Mouse (Mus musculus): ENCODE data around the gene Txndc12. TPM values are rescaled to one million over a fixed set of nuclear protein-coding genes. Genes with fewer than 3 reads are reported as not detected.

Txndc12 gene
- 50.5 and 53.4 TPM in 2 replicates for polyA plus RNA-seq (2015; fragmentation: Nextera tagmentation; extraction: Ambion mirVana)

GRCm38 (mm10) chr4:108834115-108834970, at the start of gene Txndc12:
Gene Txndc12, plus strand, starts transcription at chr4:108834601.
- peak; percentile 82 for DNase-seq (ENCODE audit: low spot score)

- no peak for DNase-seq (ENCODE audit: low spot score)
Measured at GRCm38 (mm10) chr4:108789258-108789936, 45.0 kb upstream of the Txndc12 start.

GRCm38 (mm10) chr4:108790507-108790906, 43.9 kb upstream of the Txndc12 start:
- DNase-seq (ENCODE audit: low spot score), result no peak

- no peak for DNase-seq (ENCODE audit: low spot score)
Measured at GRCm38 (mm10) chr4:108793941-108794340, 40.5 kb upstream of the Txndc12 start.

- no peak for DNase-seq (ENCODE audit: low spot score)
Measured at GRCm38 (mm10) chr4:108796701-108797100, 37.7 kb upstream of the Txndc12 start.

GRCm38 (mm10) chr4:108798083-108798830, 36.1 kb upstream of the Txndc12 start:
- peak; percentile 27 for DNase-seq (ENCODE audit: low spot score)

GRCm38 (mm10) chr4:108803535-108803934, 30.9 kb upstream of the Txndc12 start:
- no peak for DNase-seq (ENCODE audit: low spot score)

GRCm38 (mm10) chr4:108811142-108811541, 23.3 kb upstream of the Txndc12 start:
- no peak for DNase-seq (ENCODE audit: low spot score)

GRCm38 (mm10) chr4:108811550-108811949, 22.9 kb upstream of the Txndc12 start:
- DNase-seq (ENCODE audit: low spot score), result no peak

GRCm38 (mm10) chr4:108825677-108826076, 8.7 kb upstream of the Txndc12 start:
- DNase-seq (ENCODE audit: low spot score), result no peak

- DNase-seq (ENCODE audit: low spot score), result no peak
Measured at GRCm38 (mm10) chr4:108826096-108826495, 8.3 kb upstream of the Txndc12 start.

- no peak for DNase-seq (ENCODE audit: low spot score)
Measured at GRCm38 (mm10) chr4:108826643-108827042, 7.8 kb upstream of the Txndc12 start.

- DNase-seq (ENCODE audit: low spot score), result no peak
Measured at GRCm38 (mm10) chr4:108830698-108831097, 3.7 kb upstream of the Txndc12 start.

GRCm38 (mm10) chr4:108832916-108833827, 1.2 kb upstream of the Txndc12 start, which contains the start of gene Btf3l4:
Gene Btf3l4, minus strand, starts transcription at chr4:108833614.
- DNase-seq (ENCODE audit: low spot score), result peak; percentile 96

GRCm38 (mm10) chr4:108833828-108834114, 630 bp upstream of the Txndc12 start:
- DNase-seq (ENCODE audit: low spot score), result no peak

GRCm38 (mm10) chr4:108834971-108835311, 540 bp downstream of the Txndc12 start:
- DNase-seq (ENCODE audit: low spot score), result peak; percentile 22

GRCm38 (mm10) chr4:108835496-108835895, 1.1 kb downstream of the Txndc12 start:
- DNase-seq (ENCODE audit: low spot score), result no peak

- DNase-seq (ENCODE audit: low spot score), result no peak
Measured at GRCm38 (mm10) chr4:108838031-108838430, 3.6 kb downstream of the Txndc12 start.

GRCm38 (mm10) chr4:108841920-108842578, 7.6 kb downstream of the Txndc12 start:
- no peak for DNase-seq (ENCODE audit: low spot score)

- no peak for DNase-seq (ENCODE audit: low spot score)
Measured at GRCm38 (mm10) chr4:108843336-108843735, 8.9 kb downstream of the Txndc12 start.
